Mouse (Mus musculus): Measurements from ENCODE around the gene Ubqln4. TPM values are rescaled to one million over a fixed set of nuclear protein-coding genes. Genes with fewer than 3 reads are reported as not detected.
"Not testable (repeated sequence)": the region's sequence is repeated elsewhere in the genome, so short reads cannot be mapped to it uniquely, and the experiment has no call there.

The Ubqln4 gene
- polyA plus RNA-seq, 1 experiment = 80.5 TPM

- Histone ChIP-seq H3K36me3 (ENCODE audit: control insufficient read depth, insufficient read depth, low read length) (peaks cover 17% of the 10 kb centered on the region), H3K27ac (ENCODE audit: control insufficient read depth, insufficient read depth, low read length) (peak overlapping the region; percentile 71), H3K4me3 (ENCODE audit: control insufficient read depth, insufficient read depth, low read length) (peak overlapping the region; percentile 95), H3K4me1 (replicated peaks; ENCODE audit: control insufficient read depth, insufficient read depth, low read length) (peaks cover 12% of the 10 kb centered on the region), H3K27me3 (ENCODE audit: control insufficient read depth, insufficient read depth, low read length) (no peaks in the 10 kb centered on the region)
- peak; percentile 59 for DNase-seq
- TF ChIP-seq POLR2A (IDR thresholded peaks at IDR 0.05; ENCODE audit: control insufficient read depth, extremely low read depth, insufficient read depth, low read length, poor library complexity) (no peak), CTCF (IDR thresholded peaks at IDR 0.05; ENCODE audit: borderline replicate concordance, control insufficient read depth, extremely low read depth, insufficient read depth, low read length, poor library complexity) (0 out of 2 replicates have a peak, but pooled peaks have one; percentile 47)
- WGBS = 15% methylated on average over 9 of the region's 9 CpGs
Observed at GRCm38 (mm10) chr3:88591950-88592731, 38.6 kb downstream of the Ubqln4 start.

GRCm38 (mm10) chr3:88592942-88593576 lies 39.5 kb downstream of the Ubqln4 start:
- 8% methylated on average over 10 of the region's 10 CpGs for WGBS
- H3K4me3 ChIP-seq (ENCODE audit: control insufficient read depth, insufficient read depth, low read length) = peak overlapping the region; percentile 95
- H3K4me1 ChIP-seq (replicated peaks; ENCODE audit: control insufficient read depth, insufficient read depth, low read length) = peaks cover 12% of the 10 kb centered on the region

GRCm38 (mm10) chr3:88593893-88594580 lies 40.5 kb downstream of the Ubqln4 start:
- H3K4me1 ChIP-seq (replicated peaks; ENCODE audit: control insufficient read depth, insufficient read depth, low read length) = peaks cover 12% of the 10 kb centered on the region
- no peak for DNase-seq
- no peaks in the 10 kb centered on the region for H3K27me3 ChIP-seq (ENCODE audit: control insufficient read depth, insufficient read depth, low read length)
- no peak overlapping the region for H3K27ac ChIP-seq (ENCODE audit: control insufficient read depth, insufficient read depth, low read length)
- 96% methylated on average over 10 of the region's 10 CpGs for WGBS
- H3K4me3 ChIP-seq (ENCODE audit: control insufficient read depth, insufficient read depth, low read length) = no peak overlapping the region
- TF ChIP-seq POLR2A (IDR thresholded peaks at IDR 0.05; ENCODE audit: control insufficient read depth, extremely low read depth, insufficient read depth, low read length, poor library complexity) (no peak), CTCF (IDR thresholded peaks at IDR 0.05; ENCODE audit: borderline replicate concordance, control insufficient read depth, extremely low read depth, insufficient read depth, low read length, poor library complexity) (no peak)
- no peaks in the 10 kb centered on the region for H3K36me3 ChIP-seq (ENCODE audit: control insufficient read depth, insufficient read depth, low read length)

More at GRCm38 (mm10) chr3:88592942-88593576, 39.5 kb downstream of the Ubqln4 start:
- H3K36me3 ChIP-seq (ENCODE audit: control insufficient read depth, insufficient read depth, low read length) = peaks cover 8% of the 10 kb centered on the region
- TF ChIP-seq CTCF (IDR thresholded peaks at IDR 0.05; ENCODE audit: borderline replicate concordance, control insufficient read depth, extremely low read depth, insufficient read depth, low read length, poor library complexity) (no peak), POLR2A (IDR thresholded peaks at IDR 0.05; ENCODE audit: control insufficient read depth, extremely low read depth, insufficient read depth, low read length, poor library complexity) (no peak)
- H3K27ac ChIP-seq (ENCODE audit: control insufficient read depth, insufficient read depth, low read length) = peak overlapping the region; percentile 71; the same call in 1 of the 2 replicates
- no peaks in the 10 kb centered on the region for H3K27me3 ChIP-seq (ENCODE audit: control insufficient read depth, insufficient read depth, low read length)
- peak; percentile 51 for DNase-seq

- H3K4me1 ChIP-seq (replicated peaks; ENCODE audit: control insufficient read depth, insufficient read depth, low read length) = peaks cover 12% of the 10 kb centered on the region
- H3K36me3 ChIP-seq (ENCODE audit: control insufficient read depth, insufficient read depth, low read length); H3K27ac ChIP-seq (ENCODE audit: control insufficient read depth, insufficient read depth, low read length); H3K27me3 ChIP-seq (ENCODE audit: control insufficient read depth, insufficient read depth, low read length); DNase-seq; H3K4me3 ChIP-seq (ENCODE audit: control insufficient read depth, insufficient read depth, low read length): not testable (repeated sequence)
- WGBS = 97% methylated on average over 4 of the region's 4 CpGs
Observed at GRCm38 (mm10) chr3:88596547-88596946, 43.0 kb downstream of the Ubqln4 start.

GRCm38 (mm10) chr3:88602466-88602865 lies 48.9 kb downstream of the Ubqln4 start:
- Histone ChIP-seq H3K4me1 (replicated peaks; ENCODE audit: control insufficient read depth, insufficient read depth, low read length) (no peaks in the 10 kb centered on the region; the same call in 1 of the 2 replicates), H3K27ac (ENCODE audit: control insufficient read depth, insufficient read depth, low read length) (no peak overlapping the region), H3K4me3 (ENCODE audit: control insufficient read depth, insufficient read depth, low read length) (no peak overlapping the region), H3K27me3 (ENCODE audit: control insufficient read depth, insufficient read depth, low read length) (no peaks in the 10 kb centered on the region), H3K36me3 (ENCODE audit: control insufficient read depth, insufficient read depth, low read length) (no peaks in the 10 kb centered on the region)
- no peak for TF ChIP-seq CTCF (IDR thresholded peaks at IDR 0.05; ENCODE audit: borderline replicate concordance, control insufficient read depth, extremely low read depth, insufficient read depth, low read length, poor library complexity)
- TF ChIP-seq POLR2A (IDR thresholded peaks at IDR 0.05; ENCODE audit: control insufficient read depth, extremely low read depth, insufficient read depth, low read length, poor library complexity) = no peak
- DNase-seq = no peak
- WGBS = 91% methylated on average over 4 of the region's 4 CpGs

GRCm38 (mm10) chr3:88603714-88604161 lies 50.2 kb downstream of the Ubqln4 start:
- Histone ChIP-seq H3K4me3 (ENCODE audit: control insufficient read depth, insufficient read depth, low read length) (no peak overlapping the region), H3K36me3 (ENCODE audit: control insufficient read depth, insufficient read depth, low read length) (no peaks in the 10 kb centered on the region), H3K27me3 (ENCODE audit: control insufficient read depth, insufficient read depth, low read length) (no peaks in the 10 kb centered on the region), H3K4me1 (replicated peaks; ENCODE audit: control insufficient read depth, insufficient read depth, low read length) (peaks cover 3% of the 10 kb centered on the region), H3K27ac (ENCODE audit: control insufficient read depth, insufficient read depth, low read length) (no peak overlapping the region)
- DNase-seq = peak; percentile 75
- WGBS = 18% methylated on average over 6 of the region's 6 CpGs
- no peak for TF ChIP-seq POLR2A (IDR thresholded peaks at IDR 0.05; ENCODE audit: control insufficient read depth, extremely low read depth, insufficient read depth, low read length, poor library complexity)
- no peak for TF ChIP-seq CTCF (IDR thresholded peaks at IDR 0.05; ENCODE audit: borderline replicate concordance, control insufficient read depth, extremely low read depth, insufficient read depth, low read length, poor library complexity)

All from thymus, adult 2 months (tissue).